Mouse (Mus musculus): ENCODE measurements around the gene Myom3. TPM values are rescaled to one million over a fixed set of nuclear protein-coding genes. Genes with fewer than 3 reads are reported as not detected.
"Not testable (repeated sequence)": the region's sequence is repeated elsewhere in the genome, so short reads cannot be mapped to it uniquely, and the experiment has no call there.

The Myom3 gene
- under 1 TPM; 0.64 to 0.88 TPM for total RNA-seq (2021)

- no peak for DNase-seq (ENCODE audit: low spot score)
- intact Hi-C loops (cut with DNase I) = no loop called here
These were observed at the start of gene Myom3 for GRCm38 (mm10) chr4:135759356-135759976. Myom3 (plus strand) TSS chr4:135759715.

DNA sequence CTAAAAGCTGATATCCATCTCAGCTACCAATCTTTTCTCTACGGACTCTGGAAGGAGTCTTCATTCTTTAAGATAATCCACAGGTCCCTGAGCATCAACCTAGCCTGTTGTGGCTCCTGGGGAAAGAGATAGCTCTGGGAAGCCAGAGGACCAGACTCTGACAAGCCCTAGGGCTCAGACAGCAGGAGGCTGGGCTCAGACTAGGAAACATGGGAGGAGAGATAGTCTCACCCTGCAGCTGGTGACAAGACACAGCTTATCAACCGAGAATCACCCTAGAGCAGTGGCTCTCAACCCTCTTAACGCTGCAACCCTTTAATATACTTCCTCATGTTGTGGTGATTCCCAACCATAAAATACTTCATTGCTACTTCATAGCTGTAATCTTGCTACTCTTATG is 49.1 kb upstream of the Myom3 start:
- DNase-seq (ENCODE audit: low spot score) = no peak
- intact Hi-C loops (cut with DNase I) = no loop called here

DNA sequence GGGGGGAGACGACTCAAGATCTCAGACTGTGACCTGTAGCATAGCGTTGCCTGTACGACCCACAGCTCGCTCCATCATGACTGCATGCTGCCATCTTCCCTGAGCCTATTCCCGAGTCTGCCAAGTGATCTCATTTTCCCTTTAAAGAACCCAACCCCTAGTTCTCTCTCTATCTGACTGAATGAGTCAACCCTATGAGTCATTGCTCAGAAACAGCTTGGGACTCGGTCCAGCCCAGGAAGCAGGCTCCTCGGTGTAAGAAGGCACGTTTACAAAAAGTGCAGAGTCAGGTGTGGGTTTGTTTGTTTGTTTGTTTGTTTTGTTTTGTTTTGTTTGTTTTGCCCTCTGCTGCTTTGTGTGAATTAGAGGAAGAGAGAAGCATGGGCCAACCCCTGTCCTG is 44.7 kb upstream of the Myom3 start:
- DNase-seq (ENCODE audit: low spot score) = no peak
- intact Hi-C loops (cut with DNase I) = no loop called here

- intact Hi-C loops (cut with DNase I); DNase-seq (ENCODE audit: low spot score): not testable (repeated sequence)
These were observed 43.1 kb upstream of the Myom3 start for GRCm38 (mm10) chr4:135716438-135716837.

DNA sequence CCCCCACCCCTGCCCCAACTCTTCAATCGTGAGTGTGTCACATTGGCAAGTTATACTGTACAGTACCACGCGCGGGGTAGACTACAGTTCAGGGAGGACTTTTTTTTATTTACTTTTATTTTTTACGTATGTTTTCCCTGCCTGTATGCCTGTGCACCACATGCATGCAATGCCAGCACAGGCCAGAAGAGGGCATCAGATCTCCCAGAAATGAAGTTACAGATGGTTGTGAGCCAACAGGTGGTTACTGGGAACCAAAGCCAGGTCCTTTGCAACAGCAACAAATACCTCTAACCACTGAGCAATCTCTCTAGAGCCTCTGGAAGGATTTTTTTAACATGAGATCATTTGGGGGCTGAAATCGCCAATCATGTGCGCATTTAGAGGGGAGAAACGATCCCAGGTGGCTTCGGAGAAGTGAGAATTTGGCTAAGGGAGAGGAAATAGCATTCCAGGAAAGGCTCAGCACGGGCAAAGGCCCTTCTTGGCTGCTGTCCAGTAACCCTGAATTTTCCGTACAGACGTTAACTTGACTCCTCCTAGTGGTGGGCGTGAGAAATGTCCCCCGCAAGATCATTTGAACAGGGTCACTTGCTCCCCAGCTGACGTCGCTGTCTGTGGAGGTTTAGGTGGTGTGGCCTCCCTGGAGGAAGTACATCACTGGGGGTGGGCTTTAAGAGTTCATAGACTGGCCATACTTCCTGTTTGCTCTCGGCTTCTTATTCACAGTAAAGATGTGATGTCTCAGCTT is 36.8 kb upstream of the Myom3 start:
- DNase-seq (ENCODE audit: low spot score) = no peak
- intact Hi-C loops (cut with DNase I) = no loop called here

GRCm38 (mm10) chr4:135726416-135726815 is 33.1 kb upstream of the Myom3 start:
- intact Hi-C loops (cut with DNase I) = no loop called here
- DNase-seq (ENCODE audit: low spot score) = no peak

- no peak for DNase-seq (ENCODE audit: low spot score)
- intact Hi-C loops (cut with DNase I) = no loop called here
These were observed 31.7 kb upstream of the Myom3 start, which contains the start of gene Il22ra1 for GRCm38 (mm10) chr4:135727817-135728216. Il22ra1 (plus strand) TSS chr4:135728172.

DNA sequence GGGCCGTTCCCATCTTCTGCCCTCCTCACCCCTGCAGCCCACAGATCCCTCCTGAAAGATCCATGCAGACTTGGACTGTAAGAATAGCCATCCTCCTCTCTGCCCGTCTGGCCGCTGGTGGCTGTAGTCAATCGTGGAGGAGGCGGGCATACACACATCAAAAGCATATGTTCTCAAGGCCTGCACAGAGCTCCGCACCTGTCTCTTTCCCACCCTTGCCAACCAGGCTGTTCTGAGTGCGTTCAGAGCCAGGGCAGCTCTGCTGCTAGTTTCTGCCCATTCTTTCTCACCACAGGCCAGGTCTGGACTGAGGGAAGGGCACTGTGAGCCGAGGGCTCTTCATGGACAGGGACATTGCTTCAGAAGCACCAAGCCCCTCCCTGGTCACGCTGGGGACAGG is 29.3 kb upstream of the Myom3 start:
- intact Hi-C loops (cut with DNase I) = no loop called here
- no peak for DNase-seq (ENCODE audit: low spot score)

GRCm38 (mm10) chr4:135730951-135731350 is 28.6 kb upstream of the Myom3 start:
- intact Hi-C loops (cut with DNase I) = no loop called here
- no peak for DNase-seq (ENCODE audit: low spot score)

GRCm38 (mm10) chr4:135733901-135734300 is 25.6 kb upstream of the Myom3 start:
- intact Hi-C loops (cut with DNase I) = no loop called here
- DNase-seq (ENCODE audit: low spot score) = no peak

DNA sequence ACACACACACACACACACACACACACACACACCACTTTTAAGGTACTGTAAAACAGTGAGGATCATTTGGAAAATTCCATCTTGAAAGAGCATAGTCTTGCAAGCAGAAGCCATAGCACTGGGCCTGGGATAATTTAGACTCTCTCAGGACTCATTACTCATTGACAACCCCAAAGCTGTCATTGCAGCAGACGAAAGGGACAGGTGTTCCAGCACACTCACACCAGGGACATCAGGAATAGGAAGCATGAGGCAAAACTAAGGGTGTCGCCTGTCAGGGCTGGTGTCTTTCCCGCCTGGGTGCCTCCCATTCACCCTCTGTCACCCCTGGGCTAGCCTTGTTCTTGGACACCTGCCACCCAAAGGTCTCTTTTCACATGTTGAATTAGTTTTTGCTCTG is 22.6 kb upstream of the Myom3 start:
- no peak for DNase-seq (ENCODE audit: low spot score)
- intact Hi-C loops (cut with DNase I) = no loop called here

GRCm38 (mm10) chr4:135738237-135738636 is 21.3 kb upstream of the Myom3 start:
- intact Hi-C loops (cut with DNase I) = no loop called here
- no peak for DNase-seq (ENCODE audit: low spot score)

GRCm38 (mm10) chr4:135739148-135739547 is 20.4 kb upstream of the Myom3 start:
- intact Hi-C loops (cut with DNase I) = no loop called here
- no peak for DNase-seq (ENCODE audit: low spot score)

DNA sequence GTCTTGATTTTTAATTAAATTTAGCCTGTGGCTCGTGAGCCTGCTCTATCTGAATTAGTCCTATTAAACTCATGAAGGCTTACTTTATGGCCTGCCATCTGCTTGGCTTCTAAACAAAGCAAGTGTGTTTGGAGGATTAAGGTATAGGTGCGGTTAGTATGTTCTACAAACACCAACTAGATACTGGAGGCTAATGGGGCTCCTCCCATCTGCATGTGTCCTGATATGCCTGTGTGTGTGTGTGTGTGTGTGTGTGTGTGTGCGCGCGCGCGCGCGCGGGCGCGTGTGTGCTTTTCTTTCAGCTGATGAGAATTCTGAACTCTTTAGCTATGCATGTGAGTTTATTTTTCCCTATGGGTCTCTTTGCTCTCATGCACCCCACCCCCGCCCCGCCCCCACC is 19.8 kb upstream of the Myom3 start:
- intact Hi-C loops (cut with DNase I) = no loop called here
- no peak for DNase-seq (ENCODE audit: low spot score)

- DNase-seq (ENCODE audit: low spot score) = no peak
- intact Hi-C loops (cut with DNase I) = no loop called here
These were observed 16.0 kb upstream of the Myom3 start for GRCm38 (mm10) chr4:135743520-135743919.

DNA sequence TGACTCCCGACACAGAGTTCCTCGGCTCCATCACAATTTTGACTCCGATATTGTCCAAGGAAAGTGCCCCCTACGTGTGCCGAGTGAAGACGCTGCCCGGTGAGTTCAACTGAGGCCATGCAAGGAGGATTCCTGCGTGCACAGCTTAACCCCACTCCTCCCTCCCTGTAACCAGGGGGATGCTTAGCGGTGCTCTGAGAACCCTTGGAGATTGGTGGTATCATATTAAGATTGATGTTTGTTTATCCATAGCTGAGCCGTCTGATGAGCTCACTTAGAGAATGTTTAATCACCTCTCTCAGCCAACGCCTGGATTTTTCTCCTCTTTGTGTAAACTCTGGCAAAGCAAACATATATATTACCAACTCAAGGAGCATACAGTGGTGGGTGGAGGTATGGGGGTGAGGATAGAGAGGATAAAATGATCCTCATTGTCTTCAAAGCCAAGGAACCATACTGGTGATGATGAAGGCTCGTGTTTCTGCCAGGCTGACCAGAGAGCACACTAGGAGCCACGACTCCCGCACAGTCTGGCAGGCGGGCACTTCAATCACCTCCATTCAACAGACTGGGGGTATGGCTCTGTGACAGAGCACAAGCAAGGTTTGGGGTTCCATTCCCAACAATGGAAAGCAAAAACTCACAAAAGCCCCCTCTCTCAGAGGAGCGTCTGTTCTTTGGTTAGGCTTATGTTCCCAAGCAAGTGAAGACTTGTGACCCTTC is 14.6 kb upstream of the Myom3 start:
- no peak for DNase-seq (ENCODE audit: low spot score)
- intact Hi-C loops (cut with DNase I) = no loop called here

DNA sequence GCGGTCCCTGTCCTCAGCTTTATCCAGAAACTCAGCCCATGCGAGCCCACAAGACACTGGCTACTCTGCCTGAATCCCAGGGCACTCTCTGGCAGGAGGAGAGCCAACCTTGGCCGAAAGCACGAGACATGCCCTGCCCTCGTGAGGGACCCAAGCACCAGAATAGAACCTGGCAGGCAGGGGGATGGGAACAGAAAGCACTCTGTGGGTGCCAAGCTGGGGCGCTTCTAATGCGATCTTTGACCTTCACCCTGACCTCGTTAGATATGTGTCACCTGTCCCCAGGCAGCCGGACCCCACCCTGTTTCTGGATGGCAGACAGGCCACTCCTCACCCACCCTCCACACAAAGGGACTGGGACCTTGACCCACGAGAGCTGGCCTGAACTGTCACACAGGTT is 13.9 kb upstream of the Myom3 start:
- intact Hi-C loops (cut with DNase I) = no loop called here
- no peak for DNase-seq (ENCODE audit: low spot score)

GRCm38 (mm10) chr4:135750896-135751295 is 8.6 kb upstream of the Myom3 start:
- DNase-seq (ENCODE audit: low spot score) = no peak
- intact Hi-C loops (cut with DNase I) = no loop called here

GRCm38 (mm10) chr4:135752106-135752778 is 7.3 kb upstream of the Myom3 start:
- no peak for DNase-seq (ENCODE audit: low spot score)
- intact Hi-C loops (cut with DNase I) = no loop called here

DNA sequence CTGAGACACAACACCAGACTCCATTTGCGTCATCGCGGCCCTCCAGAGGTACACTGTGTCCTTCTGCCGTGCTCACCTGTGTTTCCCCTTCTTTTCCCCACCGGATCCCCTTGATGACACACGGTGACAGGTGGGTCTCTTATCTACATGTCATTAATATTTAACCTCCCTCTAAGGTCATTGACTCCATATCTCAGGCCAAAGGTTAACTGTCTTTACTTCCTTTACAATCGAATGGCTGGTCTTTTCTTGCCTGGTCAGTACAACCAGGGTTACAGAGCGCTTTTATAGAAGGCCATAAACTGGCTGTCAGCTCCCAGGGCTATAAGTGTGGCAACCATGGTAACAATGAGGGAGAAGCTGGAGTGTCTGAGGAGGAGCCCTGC is 6.7 kb upstream of the Myom3 start:
- intact Hi-C loops (cut with DNase I) = no loop called here
- no peak for DNase-seq (ENCODE audit: low spot score)

- DNase-seq (ENCODE audit: low spot score) = no peak
- intact Hi-C loops (cut with DNase I) = no loop called here
These were observed 1.2 kb upstream of the Myom3 start for GRCm38 (mm10) chr4:135758331-135758730.
